Mouse (Mus musculus): ENCODE data around the gene Tpsg1.

DNA sequence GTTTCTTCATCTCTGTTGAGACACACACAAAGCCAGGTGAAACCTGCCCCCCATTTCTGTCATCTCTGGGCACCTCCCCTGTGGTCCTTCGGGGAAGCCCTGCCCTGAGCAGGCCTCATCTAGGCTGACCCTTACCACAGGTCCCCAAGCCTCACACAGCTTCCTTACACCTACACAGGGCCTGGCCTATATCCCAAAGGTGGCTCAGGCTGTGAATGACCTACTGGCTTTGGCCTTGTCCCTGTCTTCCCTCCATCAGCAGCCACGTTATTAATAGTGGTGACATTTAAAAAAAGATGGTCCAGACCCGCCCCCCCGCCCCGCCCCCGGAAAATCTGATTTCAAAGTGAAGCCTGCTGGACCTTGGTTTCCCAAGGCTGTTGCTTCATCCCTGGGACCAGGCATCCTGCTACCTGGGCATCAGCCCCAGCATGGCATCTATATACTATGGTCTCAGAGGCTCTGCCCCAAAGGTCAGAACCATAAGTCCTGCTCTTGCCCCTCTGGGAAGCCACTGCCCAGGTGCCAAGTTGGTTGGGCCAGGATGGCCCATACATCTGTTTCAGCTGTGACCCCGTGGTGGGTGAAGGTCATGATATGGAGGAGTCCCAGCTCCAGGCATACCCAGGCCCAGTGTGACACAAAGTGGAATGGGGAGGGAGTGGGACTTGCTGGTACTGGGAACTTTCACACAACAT is 39.4 kb downstream of the Tpsg1 start:
- TF ChIP-seq CTCF (IDR thresholded peaks at IDR 0.05; ENCODE audit: low read depth) (no peak), EP300 (optimal IDR thresholded peaks at IDR 0.05) (no peak)

Measured in stomach, postnatal 0 days (tissue).